Mouse (Mus musculus): Measurements from ENCODE around the gene Zfp819.

DNA sequence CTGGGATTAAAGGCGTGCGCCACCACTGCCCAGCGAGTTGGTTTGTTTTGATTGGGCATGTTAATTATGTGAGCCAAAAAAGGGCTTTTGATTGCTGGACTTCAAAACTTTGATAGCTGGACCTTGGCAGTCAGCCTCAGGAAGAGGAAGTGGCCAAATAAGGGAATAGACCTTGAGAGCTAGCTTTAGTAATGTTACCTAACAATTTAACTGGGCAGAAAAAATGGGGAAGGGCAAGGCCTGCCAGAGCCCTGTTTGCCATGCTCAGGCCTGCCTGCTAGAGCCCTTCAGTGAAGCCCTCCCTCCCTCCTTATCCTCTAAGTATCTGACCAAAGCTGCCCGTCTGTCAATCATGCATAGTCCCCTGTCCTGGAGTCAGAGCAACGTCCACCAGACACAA is 35.6 kb downstream of the Zfp819 start:
- TF ChIP-seq GATA1 (IDR thresholded peaks at IDR 0.05; ENCODE audit: low read length): no peak
- no peak for TF ChIP-seq TAL1 (IDR thresholded peaks at IDR 0.05; ENCODE audit: low read length)

Measured in erythroblast, embryonic 14.5 days (primary cell).